Mouse (Mus musculus) liver, embryonic 14.5 days (tissue): ENCODE measurements around the gene Myo1b. TPM values are rescaled to one million over a fixed set of nuclear protein-coding genes. Genes with fewer than 3 reads are reported as not detected.

Experiments used
- ATAC-seq: fragments of 200-750 bp; cut with Nextera tagmentation; 2 replicates; pipeline ENCODE4 v1.8.0; 2017; ENCODE audit warnings: moderate number of reproducible peaks, mild to moderate bottlenecking, moderate library complexity; ENCODE audit not compliant: insufficient read depth
- DNase-seq, 3 experiments: peaks; one replicate each; pipeline ENCODE4 v3.0.0-alpha.2; 2012 to 2013; ENCODE audit warnings: low read depth in 3 of 3, low spot score in 3 of 3
- H3K27ac ChIP-seq: fragments of 300-500 bp; sonication (generic); 2 replicates; pipeline ENCODE4 v1.5.1; 2014; ENCODE audit warnings: moderate library complexity, mild to moderate bottlenecking, control low read depth, inconsistent platforms
- H3K27me3 ChIP-seq: fragments of 300-500 bp; sonication (generic); 2 replicates; pipeline ENCODE4 v1.6.1; 2014; ENCODE audit warnings: mild to moderate bottlenecking, low read length, moderate library complexity; ENCODE audit not compliant: control insufficient read depth, insufficient read depth
- H3K36me3 ChIP-seq: fragments of 300-500 bp; sonication (generic); replicated peaks from 2 replicates; pipeline ENCODE4 v1.6.1; 2014; ENCODE audit warnings: low read depth; ENCODE audit not compliant: control insufficient read depth, insufficient read depth
- H3K4me1 ChIP-seq, 2 experiments: fragments of 200-500 bp in 1 of 2; fragments of 300-500 bp in 1 of 2; sonication (generic) in 1 of 2; replicated peaks; 2 replicates each; pipeline ENCODE4 v1.6.1; 2012 to 2014; ENCODE audit warnings: antibody characterized with exemption in 1 of 2, inconsistent platforms in 1 of 2, low read length in 1 of 2; ENCODE audit not compliant: control insufficient read depth in 2 of 2, insufficient read depth in 2 of 2
- H3K4me2 ChIP-seq: fragments of 300-500 bp; sonication (generic); 2 replicates; pipeline ENCODE4 v1.6.1; 2014; ENCODE audit warnings: low read depth, mild to moderate bottlenecking, control low read depth, moderate library complexity
- H3K4me3 ChIP-seq, 2 experiments: fragments of 200-500 bp in 1 of 2; fragments of 300-500 bp in 1 of 2; sonication (generic) in 1 of 2; 2 replicates each; pipeline ENCODE4 v1.5.1; 2012 to 2014; ENCODE audit warnings: low read depth in 2 of 2, low read length in 2 of 2, mild to moderate bottlenecking in 2 of 2, control low read depth in 1 of 2, inconsistent platforms in 1 of 2, moderate library complexity in 1 of 2; ENCODE audit not compliant: insufficient read depth in 1 of 2
- H3K9ac ChIP-seq: fragments of 300-500 bp; sonication (generic); replicated peaks from 2 replicates; pipeline ENCODE4 v1.6.1; 2014; ENCODE audit warnings: mild to moderate bottlenecking, control low read depth, moderate library complexity
- H3K9me3 ChIP-seq: fragments of 300-500 bp; sonication (generic); 2 replicates; pipeline ENCODE4 v1.6.1; 2016; ENCODE audit warnings: low read length, mixed read lengths; ENCODE audit not compliant: control insufficient read depth
- CTCF ChIP-seq: IDR thresholded peaks from 2 replicates; pipeline ENCODE4 v1.5.1; 2016; ENCODE audit warnings: antibody characterized with exemption, low read depth, control low read depth
- EP300 ChIP-seq: IDR thresholded peaks from 2 replicates; pipeline ENCODE4 v1.6.1; 2016; ENCODE audit warnings: antibody characterized with exemption, low read depth
- WGBS: fragments of 180-500 bp; shearing (Covaris S2); extraction: QIAGEN DNeasy Blood & Tissue Kit; methylation state at CpG from one replicate; pipeline ENCODE4 v1.1.7; 2014; ENCODE audit not compliant: insufficient replicate concordance; 5-methylcytosine and 5-hydroxymethylcytosine counted together
- polyA plus RNA-seq, 2 experiments: library from polyadenylated mRNA; depleted of rRNA in 1 of 2; stranded (reverse) in 1 of 2; unstranded in 1 of 2; fragments of >200 nt; fragmentation: Nextera tagmentation in 1 of 2; extraction: Ambion mirVana in 1 of 2; gene quantifications; 2 replicates each; pipeline versions ENCODE4 v1.2.1 to v1.2.3; 2012 to 2014

The Myo1b gene
- polyA plus RNA-seq, 2 experiments, result 3.8 to 9.1 TPM

GRCm38 (mm10) chr1:51852314-51852713, 63.6 kb downstream of the Myo1b start:
- Histone ChIP-seq H3K27me3 (no peaks in the 10 kb centered on the region), H3K9ac (no peak overlapping the region), H3K9me3 (no peaks in the 10 kb centered on the region), H3K27ac (no peak overlapping the region), H3K4me2 (no peak overlapping the region), H3K36me3 (no peaks in the 10 kb centered on the region), H3K4me1 (peaks cover 0 to 12% of the 10 kb centered on the region in 2 experiments; a peak in 1 of 4 replicates), H3K4me3 (no peak overlapping the region)
- no peak for DNase-seq
- ATAC-seq, result no peak
- TF ChIP-seq EP300 (no peak), CTCF (no peak)
- WGBS, result 67% methylated on average over 5 of the region's 5 CpGs

- no peaks in the 10 kb centered on the region for H3K36me3 ChIP-seq
- 35% methylated on average over 8 of the region's 8 CpGs for WGBS
- H3K9ac ChIP-seq, result no peak overlapping the region
- H3K27ac ChIP-seq, result no peak overlapping the region
- ATAC-seq (no peak), DNase-seq (no peak)
- H3K27me3 ChIP-seq, result no peaks in the 10 kb centered on the region
- no peaks in the 10 kb centered on the region for H3K9me3 ChIP-seq
- H3K4me3 ChIP-seq, result no peak overlapping the region
- H3K4me2 ChIP-seq, result no peak overlapping the region
- TF ChIP-seq EP300, result no peak
- TF ChIP-seq CTCF, result no peak
- peaks cover 0 to 7% of the 10 kb centered on the region in 2 experiments; a peak in 1 of 4 replicates for H3K4me1 ChIP-seq
Measured at GRCm38 (mm10) chr1:51849570-51850211, 66.2 kb downstream of the Myo1b start.

- H3K27ac ChIP-seq, result no peak overlapping the region
- no peak overlapping the region for H3K4me3 ChIP-seq
- H3K27me3 ChIP-seq, result no peaks in the 10 kb centered on the region
- H3K9me3 ChIP-seq, result no peaks in the 10 kb centered on the region
- no peak for DNase-seq
- WGBS, result 51% methylated on average over 2 of the region's 2 CpGs
- no peak for ATAC-seq
- H3K4me1 ChIP-seq, result 0 out of 4 replicates have a peak, but pooled peaks cover 0 to 7% of the 10 kb centered on the region in 2 experiments
- TF ChIP-seq CTCF (no peak), EP300 (no peak)
- no peak overlapping the region for H3K4me2 ChIP-seq
- H3K36me3 ChIP-seq, result no peaks in the 10 kb centered on the region
- H3K9ac ChIP-seq, result no peak overlapping the region
Measured at GRCm38 (mm10) chr1:51845264-51846036, 70.4 kb downstream of the Myo1b start.

- Histone ChIP-seq H3K27ac (no peak overlapping the region), H3K4me2 (no peak overlapping the region), H3K27me3 (no peaks in the 10 kb centered on the region), H3K4me1 (peaks cover 0 to 5% of the 10 kb centered on the region in 2 experiments; a peak in 2 of 4 replicates), H3K36me3 (no peaks in the 10 kb centered on the region), H3K9ac (no peak overlapping the region), H3K9me3 (no peaks in the 10 kb centered on the region), H3K4me3 (no peak overlapping the region)
- no peak for TF ChIP-seq EP300
- no peak for TF ChIP-seq CTCF
- WGBS, result 62% methylated on average over 11 of the region's 11 CpGs
- DNase-seq, result no peak
- ATAC-seq, result no peak
Measured at GRCm38 (mm10) chr1:51837845-51838623, 77.8 kb downstream of the Myo1b start.

- Histone ChIP-seq H3K9me3 (no peaks in the 10 kb centered on the region), H3K27ac (no peak overlapping the region), H3K4me3 (no peak overlapping the region), H3K36me3 (no peaks in the 10 kb centered on the region), H3K27me3 (no peaks in the 10 kb centered on the region), H3K9ac (no peak overlapping the region), H3K4me1 (peaks cover 0 to 5% of the 10 kb centered on the region in 2 experiments; a peak in 2 of 4 replicates), H3K4me2 (no peak overlapping the region)
- DNase-seq, result no peak
- no peak for TF ChIP-seq CTCF
- no peak for ATAC-seq
- 63% methylated on average over 4 of the region's 4 CpGs for WGBS
Measured at GRCm38 (mm10) chr1:51837311-51837710, 78.6 kb downstream of the Myo1b start.
